Mouse (Mus musculus) cerebellum, adult 2 months (tissue): Measurements from ENCODE around the gene Senp5.

ENCODE experiments used
- CTCF ChIP-seq: fragments of 200-500 bp; IDR thresholded peaks from 2 replicates; pipeline ENCODE4 v1.5.1; 2011; ENCODE audit warnings: low read depth, mild to moderate bottlenecking, control low read depth, low read length, moderate library complexity, borderline replicate concordance; ENCODE audit not compliant: insufficient read depth
- POLR2A ChIP-seq: fragments of 200-500 bp; IDR thresholded peaks from 2 replicates; pipeline ENCODE4 v1.6.1; 2011; ENCODE audit warnings: low read length, control low read depth, borderline replicate concordance; ENCODE audit not compliant: insufficient read depth

DNA sequence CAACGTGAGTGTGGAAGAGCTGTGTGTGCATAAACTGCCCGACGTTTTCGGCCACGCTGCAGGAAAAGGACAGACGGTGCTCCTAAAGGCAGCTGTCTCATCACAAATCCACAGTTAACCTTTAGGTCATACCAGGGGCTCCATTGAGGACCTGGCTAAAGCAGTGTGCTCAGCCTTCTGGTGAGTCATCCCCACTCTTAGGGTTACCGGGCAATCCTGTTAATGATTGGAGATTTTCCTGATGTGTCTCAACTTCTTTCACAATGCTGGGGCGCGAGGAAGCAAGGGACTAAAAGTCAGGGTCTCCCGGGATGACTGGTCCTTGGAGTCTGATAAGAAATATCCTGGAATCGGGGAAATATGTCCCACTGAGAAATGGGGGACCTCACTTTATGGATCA, 85.3 kb downstream of the Senp5 start:
- TF ChIP-seq CTCF = no peak
- no peak for TF ChIP-seq POLR2A
